Mouse (Mus musculus): ENCODE results near the gene Capn12. TPM values are rescaled to one million over a fixed set of nuclear protein-coding genes. Genes with fewer than 3 reads are reported as not detected.

The Capn12 gene
- total and polyA plus RNA-seq, 2 experiments, result 0.04 TPM; not detected in 1

DNA sequence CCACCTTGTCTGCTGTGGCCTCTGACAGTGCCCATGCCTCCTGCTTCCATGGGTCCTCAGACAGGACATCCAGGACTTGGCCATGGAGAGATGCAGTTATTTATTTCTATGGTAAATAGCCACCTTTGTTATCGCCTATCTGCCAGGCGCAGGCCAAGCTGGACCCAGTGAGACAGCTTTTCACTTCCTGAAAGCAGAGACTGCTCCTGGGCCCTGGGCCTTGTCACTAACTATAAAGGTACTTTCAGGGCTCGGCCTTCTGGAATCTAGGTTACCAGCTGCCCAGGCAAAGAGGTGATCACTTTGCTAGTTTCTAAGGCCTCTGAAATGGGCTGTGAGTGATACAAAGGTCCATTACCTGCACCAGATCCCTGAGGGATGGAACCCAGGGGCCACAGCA, 43.6 kb downstream of the Capn12 start:
- H3K79me2 ChIP-seq (ENCODE audit: control insufficient read depth, insufficient read depth, low read length), result peaks cover 48% of the 10 kb centered on the region
- DNase-seq (ENCODE audit: extremely low read depth, low read depth, low spot score), result no peak
- TF ChIP-seq CTCF (IDR thresholded peaks at IDR 0.05; ENCODE audit: low read depth, low read length) (no peak), POLR2A (IDR thresholded peaks at IDR 0.05; ENCODE audit: extremely low read depth, insufficient read depth, low read length) (no peak)
- no peaks in the 10 kb centered on the region for H3K36me3 ChIP-seq (ENCODE audit: control insufficient read depth, insufficient read depth, low read length)
- H3K4me3 ChIP-seq (ENCODE audit: insufficient read depth, low read depth, low read length), result 0 out of 2 replicates have a peak overlapping the region, but pooled peaks have one; percentile 0
- H3K27ac ChIP-seq (replicated peaks; ENCODE audit: insufficient read depth, low read depth, low read length), result peak overlapping the region; percentile 93
- H3K27me3 ChIP-seq (ENCODE audit: control insufficient read depth, insufficient read depth, low read length), result no peaks in the 10 kb centered on the region
- peak overlapping the region; percentile 64 for H3K9ac ChIP-seq (ENCODE audit: low read depth, low read length)
- peaks cover 58% of the 10 kb centered on the region for H3K4me1 ChIP-seq (ENCODE audit: control insufficient read depth, insufficient read depth, low read length)
- WGBS, result 26% methylated on average over 3 of the region's 3 CpGs

GRCm38 (mm10) chr7:28925317-28925716, 44.1 kb downstream of the Capn12 start:
- 8% methylated on average over 9 of the region's 9 CpGs for WGBS
- peak; percentile 97 for DNase-seq (ENCODE audit: extremely low read depth, low read depth, low spot score)
- Histone ChIP-seq H3K4me1 (ENCODE audit: control insufficient read depth, insufficient read depth, low read length) (peaks cover 58% of the 10 kb centered on the region), H3K4me3 (ENCODE audit: insufficient read depth, low read depth, low read length) (peak overlapping the region; percentile 21; the same call in 1 of the 2 replicates), H3K9ac (ENCODE audit: low read depth, low read length) (peak overlapping the region; percentile 64), H3K27ac (replicated peaks; ENCODE audit: insufficient read depth, low read depth, low read length) (peak overlapping the region; percentile 93), H3K27me3 (ENCODE audit: control insufficient read depth, insufficient read depth, low read length) (no peaks in the 10 kb centered on the region), H3K79me2 (ENCODE audit: control insufficient read depth, insufficient read depth, low read length) (peaks cover 53% of the 10 kb centered on the region), H3K36me3 (ENCODE audit: control insufficient read depth, insufficient read depth, low read length) (no peaks in the 10 kb centered on the region)
- TF ChIP-seq POLR2A (IDR thresholded peaks at IDR 0.05; ENCODE audit: extremely low read depth, insufficient read depth, low read length), result no peak
- TF ChIP-seq CTCF (IDR thresholded peaks at IDR 0.05; ENCODE audit: low read depth, low read length), result no peak

DNA sequence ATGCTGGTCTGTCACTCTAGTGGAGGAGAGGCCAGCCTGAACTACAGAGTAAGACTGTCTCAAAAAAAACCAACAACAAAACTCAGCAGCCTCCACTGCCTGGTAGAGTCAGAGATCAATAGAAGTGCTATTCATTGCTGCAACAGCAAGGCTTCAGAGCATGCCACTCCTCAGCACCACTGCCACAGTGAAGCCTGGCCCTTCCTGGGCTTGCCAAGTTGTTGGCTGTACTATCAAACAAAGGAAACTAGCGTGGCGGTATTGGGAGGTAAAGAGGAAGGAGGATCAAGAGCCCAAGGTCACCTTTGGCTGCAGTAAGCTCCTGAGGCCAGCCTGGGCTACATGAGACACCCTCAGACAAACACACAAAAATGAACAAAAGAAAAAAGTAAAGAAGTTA, 45.0 kb downstream of the Capn12 start:
- no peak for TF ChIP-seq CTCF (IDR thresholded peaks at IDR 0.05; ENCODE audit: low read depth, low read length)
- TF ChIP-seq POLR2A (IDR thresholded peaks at IDR 0.05; ENCODE audit: extremely low read depth, insufficient read depth, low read length), result no peak
- DNase-seq (ENCODE audit: extremely low read depth, low read depth, low spot score), result peak; percentile 77
- no peaks in the 10 kb centered on the region for H3K36me3 ChIP-seq (ENCODE audit: control insufficient read depth, insufficient read depth, low read length)
- peak overlapping the region; percentile 92 for H3K27ac ChIP-seq (replicated peaks; ENCODE audit: insufficient read depth, low read depth, low read length)
- no peak overlapping the region for H3K9ac ChIP-seq (ENCODE audit: low read depth, low read length)
- H3K4me3 ChIP-seq (ENCODE audit: insufficient read depth, low read depth, low read length), result no peak overlapping the region
- peaks cover 59% of the 10 kb centered on the region for H3K4me1 ChIP-seq (ENCODE audit: control insufficient read depth, insufficient read depth, low read length)
- 8% methylated on average over 2 of the region's 2 CpGs for WGBS
- H3K27me3 ChIP-seq (ENCODE audit: control insufficient read depth, insufficient read depth, low read length), result no peaks in the 10 kb centered on the region
- peaks cover 49% of the 10 kb centered on the region for H3K79me2 ChIP-seq (ENCODE audit: control insufficient read depth, insufficient read depth, low read length)

DNA sequence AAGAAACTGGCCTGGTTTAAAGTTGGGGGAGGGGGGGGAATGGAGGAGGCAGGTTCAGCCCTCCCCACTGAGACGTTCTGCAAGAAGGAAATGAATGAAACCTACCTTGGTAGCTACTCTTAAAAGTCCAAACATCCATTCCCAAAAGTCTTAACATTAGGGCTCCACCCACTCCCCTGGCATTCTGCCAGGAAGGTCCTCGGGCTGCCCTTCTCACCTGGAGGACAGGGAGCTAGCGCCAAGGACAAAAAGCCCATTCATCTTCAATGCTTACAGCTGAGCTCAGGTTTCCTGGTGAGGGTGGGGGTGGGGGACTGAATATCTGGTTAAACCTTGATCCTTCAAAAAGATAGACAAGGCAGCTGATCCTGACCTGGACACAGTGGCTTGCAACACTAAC, 48.2 kb downstream of the Capn12 start:
- no peak overlapping the region for H3K4me3 ChIP-seq (ENCODE audit: insufficient read depth, low read depth, low read length)
- no peak overlapping the region for H3K9ac ChIP-seq (ENCODE audit: low read depth, low read length)
- peak overlapping the region; percentile 33; the same call in 1 of the 2 replicates for H3K27ac ChIP-seq (replicated peaks; ENCODE audit: insufficient read depth, low read depth, low read length)
- H3K27me3 ChIP-seq (ENCODE audit: control insufficient read depth, insufficient read depth, low read length), result no peaks in the 10 kb centered on the region
- peaks cover 54% of the 10 kb centered on the region for H3K4me1 ChIP-seq (ENCODE audit: control insufficient read depth, insufficient read depth, low read length)
- peak; percentile 67 for DNase-seq (ENCODE audit: extremely low read depth, low read depth, low spot score)
- H3K36me3 ChIP-seq (ENCODE audit: control insufficient read depth, insufficient read depth, low read length), result no peaks in the 10 kb centered on the region
- peaks cover 30% of the 10 kb centered on the region for H3K79me2 ChIP-seq (ENCODE audit: control insufficient read depth, insufficient read depth, low read length)
- WGBS, result 15% methylated on average over 3 of the region's 3 CpGs
- TF ChIP-seq CTCF (IDR thresholded peaks at IDR 0.05; ENCODE audit: low read depth, low read length), result no peak

DNA sequence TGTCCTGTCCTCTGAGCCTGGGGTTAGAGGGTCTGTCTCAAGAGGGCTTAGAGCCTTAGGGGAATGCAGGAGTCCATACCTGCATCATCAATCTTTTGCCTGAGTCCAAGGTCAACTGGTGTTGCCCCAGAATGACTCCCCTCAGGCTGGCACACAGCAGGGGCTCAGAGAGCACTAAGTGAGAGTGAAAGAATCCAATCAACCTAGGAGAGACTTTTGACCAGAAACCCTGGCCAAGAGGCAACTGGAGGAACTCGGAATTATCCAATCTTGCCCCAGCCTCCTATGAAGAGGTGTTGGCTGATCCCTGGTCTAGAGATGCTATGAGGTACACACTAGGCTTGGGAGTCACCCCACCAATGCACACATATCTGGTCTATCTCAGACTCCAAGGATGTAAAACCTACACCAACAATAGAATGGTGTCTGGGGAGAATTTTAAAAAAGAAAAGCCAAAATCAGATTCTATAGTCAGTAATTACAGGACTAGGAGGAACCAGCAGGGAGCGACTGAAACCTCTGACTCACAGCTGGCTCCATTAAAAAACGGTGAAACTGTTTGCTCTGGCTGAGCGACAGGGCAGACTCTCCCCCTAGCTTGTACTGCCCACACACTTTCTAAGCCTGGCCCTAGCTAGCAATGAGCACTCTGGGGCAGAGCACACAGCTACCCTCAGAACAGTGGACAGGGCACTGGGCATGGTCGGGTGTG, 49.3 kb downstream of the Capn12 start:
- WGBS, result 14% methylated on average over 5 of the region's 5 CpGs
- TF ChIP-seq CTCF (IDR thresholded peaks at IDR 0.05; ENCODE audit: low read depth, low read length), result no peak
- TF ChIP-seq POLR2A (IDR thresholded peaks at IDR 0.05; ENCODE audit: extremely low read depth, insufficient read depth, low read length), result no peak
- Histone ChIP-seq H3K27ac (replicated peaks; ENCODE audit: insufficient read depth, low read depth, low read length) (peak overlapping the region; percentile 33), H3K9ac (ENCODE audit: low read depth, low read length) (no peak overlapping the region), H3K79me2 (ENCODE audit: control insufficient read depth, insufficient read depth, low read length) (peaks cover 35% of the 10 kb centered on the region), H3K4me3 (ENCODE audit: insufficient read depth, low read depth, low read length) (no peak overlapping the region), H3K4me1 (ENCODE audit: control insufficient read depth, insufficient read depth, low read length) (peaks cover 52% of the 10 kb centered on the region), H3K36me3 (ENCODE audit: control insufficient read depth, insufficient read depth, low read length) (no peaks in the 10 kb centered on the region), H3K27me3 (ENCODE audit: control insufficient read depth, insufficient read depth, low read length) (no peaks in the 10 kb centered on the region)
- DNase-seq (ENCODE audit: extremely low read depth, low read depth, low spot score), result peak; percentile 68

- no peak for TF ChIP-seq CTCF (IDR thresholded peaks at IDR 0.05; ENCODE audit: low read depth, low read length)
- TF ChIP-seq POLR2A (IDR thresholded peaks at IDR 0.05; ENCODE audit: extremely low read depth, insufficient read depth, low read length), result no peak
- peak overlapping the region; percentile 26 for H3K27ac ChIP-seq (replicated peaks; ENCODE audit: insufficient read depth, low read depth, low read length)
- no peak overlapping the region for H3K9ac ChIP-seq (ENCODE audit: low read depth, low read length)
- peaks cover 38% of the 10 kb centered on the region for H3K79me2 ChIP-seq (ENCODE audit: control insufficient read depth, insufficient read depth, low read length)
- H3K4me3 ChIP-seq (ENCODE audit: insufficient read depth, low read depth, low read length), result no peak overlapping the region
- no peaks in the 10 kb centered on the region for H3K27me3 ChIP-seq (ENCODE audit: control insufficient read depth, insufficient read depth, low read length)
- peak; percentile 75 for DNase-seq (ENCODE audit: extremely low read depth, low read depth, low spot score)
- WGBS, result 31% methylated on average over 7 of the region's 7 CpGs
- peaks cover 51% of the 10 kb centered on the region for H3K4me1 ChIP-seq (ENCODE audit: control insufficient read depth, insufficient read depth, low read length)
- no peaks in the 10 kb centered on the region for H3K36me3 ChIP-seq (ENCODE audit: control insufficient read depth, insufficient read depth, low read length)
Measured at GRCm38 (mm10) chr7:28931032-28931694, 49.9 kb downstream of the Capn12 start.

Measured in liver, adult 2 months (tissue).